Mouse (Mus musculus): ENCODE data around the gene Castor1. TPM values are rescaled to one million over a fixed set of nuclear protein-coding genes. Genes with fewer than 3 reads are reported as not detected.

The Castor1 gene
- total and polyA plus RNA-seq, 2 experiments from 2014 or later = 8.4 to 32.6 TPM

DNA sequence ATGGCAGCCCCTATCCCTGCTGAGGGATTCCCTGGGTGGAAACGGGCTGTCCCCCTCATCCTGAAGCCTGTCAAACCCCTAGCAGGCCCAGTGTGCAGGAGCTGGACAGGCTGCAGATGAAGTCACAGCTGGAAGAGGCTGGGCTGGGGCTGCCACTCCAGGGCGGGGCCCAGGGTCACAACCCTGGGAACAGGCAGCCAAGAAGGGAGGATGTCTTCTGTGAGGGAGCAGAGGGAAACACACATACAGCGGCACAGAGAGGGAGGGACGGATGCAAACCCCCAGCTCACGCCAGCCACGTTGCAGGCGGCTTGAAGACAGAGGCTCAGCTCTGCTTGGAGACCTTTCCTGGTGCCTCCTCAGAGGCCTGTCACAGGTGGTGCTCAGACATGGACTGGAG lies 46.0 kb downstream of the Castor1 start:
- H3K4me3 ChIP-seq (ENCODE audit: low read depth, low read length) = no peak overlapping the region
- no peaks in the 10 kb centered on the region for H3K9me3 ChIP-seq (replicated peaks; ENCODE audit: control insufficient read depth, low read length)
- peaks cover 39% of the 10 kb centered on the region for H3K4me1 ChIP-seq (ENCODE audit: control insufficient read depth, insufficient read depth)
- TF ChIP-seq EP300 (IDR thresholded peaks at IDR 0.05; ENCODE audit: low read depth) = no peak
- TF ChIP-seq CTCF (IDR thresholded peaks at IDR 0.05; ENCODE audit: low read depth) = no peak
- H3K9ac ChIP-seq (replicated peaks; ENCODE audit: low read depth, low read length) = no peak overlapping the region
- 63% methylated on average over 7 of the region's 7 CpGs for WGBS
- peaks cover 33% of the 10 kb centered on the region for H3K27me3 ChIP-seq (ENCODE audit: control insufficient read depth, insufficient read depth, low read length)
- H3K4me2 ChIP-seq (ENCODE audit: low read depth, low read length) = no peak overlapping the region
- no peaks in the 10 kb centered on the region for H3K36me3 ChIP-seq (replicated peaks; ENCODE audit: control insufficient read depth, insufficient read depth, low read length)
- DNase-seq (ENCODE audit: low spot score) = peak; percentile 18
- ATAC-seq (ENCODE audit: insufficient read depth, low read depth) = no peak
- no peak overlapping the region for H3K27ac ChIP-seq (ENCODE audit: low read depth)

DNA sequence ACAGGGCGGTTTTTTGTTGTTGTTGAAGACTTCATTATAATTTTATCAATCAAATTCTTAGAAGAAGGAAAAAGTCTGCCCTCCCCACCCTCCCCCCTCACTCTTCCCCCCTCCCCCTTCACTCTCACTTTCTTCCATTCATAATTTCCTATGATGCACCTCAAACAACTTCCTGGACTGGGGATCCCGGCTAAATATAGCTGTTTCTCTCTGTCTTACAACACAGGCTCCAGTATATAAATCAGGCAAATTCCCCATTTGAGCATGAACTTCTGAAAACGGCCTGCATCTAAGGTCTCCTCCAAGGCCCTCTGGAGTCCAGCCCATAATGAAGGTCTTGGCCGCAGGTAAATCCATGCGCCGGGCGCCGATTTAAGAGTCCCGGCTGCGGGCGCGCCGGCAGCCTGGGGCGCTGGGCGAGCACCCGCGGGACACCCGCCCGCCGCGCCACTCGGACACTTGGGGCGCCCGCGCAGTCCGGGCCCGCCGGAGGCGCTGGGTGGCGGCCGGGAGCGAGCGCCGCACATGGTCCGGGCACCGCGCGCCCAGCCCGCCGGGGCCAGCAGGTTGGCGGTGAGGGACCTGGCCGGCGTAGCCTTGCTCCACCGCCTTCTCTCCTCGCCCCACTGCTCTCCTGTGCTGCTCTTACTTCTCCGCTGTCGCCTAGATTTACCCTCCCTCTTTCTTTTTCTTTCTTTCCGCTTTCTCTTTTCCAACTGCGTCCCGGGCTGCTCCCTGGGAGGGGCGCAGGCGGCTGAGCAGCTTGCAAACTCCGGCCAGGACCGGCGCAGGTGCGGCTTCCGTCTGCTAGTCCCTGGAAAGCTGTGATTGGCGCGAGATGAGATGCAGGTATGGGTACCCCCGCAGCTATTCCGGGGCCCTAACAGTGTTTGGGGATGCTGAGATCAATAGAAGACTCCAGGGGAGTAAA lies 48.5 kb downstream of the Castor1 start:
- H3K27ac ChIP-seq (ENCODE audit: low read depth) = peak overlapping the region; percentile 22; the same call in 1 of the 2 replicates
- TF ChIP-seq CTCF (IDR thresholded peaks at IDR 0.05; ENCODE audit: low read depth) = no peak
- TF ChIP-seq EP300 (IDR thresholded peaks at IDR 0.05; ENCODE audit: low read depth) = no peak
- ATAC-seq (ENCODE audit: insufficient read depth, low read depth) = peak; percentile 74

DNA sequence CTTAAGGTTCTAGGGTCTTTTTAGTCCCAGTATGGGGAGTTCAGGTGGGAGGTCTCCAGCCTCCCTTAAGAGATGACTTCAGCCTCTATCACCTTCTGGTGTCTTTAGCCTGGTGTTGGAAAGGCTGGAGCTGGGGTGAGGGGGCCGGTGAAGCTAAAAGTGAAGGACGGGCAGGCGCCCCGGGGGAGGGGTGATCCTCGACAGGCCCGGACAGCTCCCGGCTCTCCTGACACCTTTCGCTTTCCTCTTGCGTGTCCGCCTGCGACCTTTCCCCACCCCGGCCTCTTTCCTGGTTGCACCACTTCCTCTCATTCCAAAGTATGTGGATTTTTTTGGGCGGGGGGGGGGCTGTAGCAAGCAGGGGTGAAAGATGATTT lies 49.2 kb downstream of the Castor1 start:
- Histone ChIP-seq H3K9ac (replicated peaks; ENCODE audit: low read depth, low read length) (peak overlapping the region; percentile 61), H3K4me3 (ENCODE audit: low read depth, low read length) (peak overlapping the region; percentile 64), H3K9me3 (replicated peaks; ENCODE audit: control insufficient read depth, low read length) (no peaks in the 10 kb centered on the region), H3K36me3 (replicated peaks; ENCODE audit: control insufficient read depth, insufficient read depth, low read length) (no peaks in the 10 kb centered on the region), H3K4me2 (ENCODE audit: low read depth, low read length) (peak overlapping the region; percentile 84), H3K27me3 (ENCODE audit: control insufficient read depth, insufficient read depth, low read length) (peaks cover 33% of the 10 kb centered on the region), H3K4me1 (ENCODE audit: control insufficient read depth, insufficient read depth) (peaks cover 24% of the 10 kb centered on the region), H3K27ac (ENCODE audit: low read depth) (no peak overlapping the region)
- TF ChIP-seq CTCF (IDR thresholded peaks at IDR 0.05; ENCODE audit: low read depth) (no peak), EP300 (IDR thresholded peaks at IDR 0.05; ENCODE audit: low read depth) (no peak)
- WGBS = 7% methylated on average over 13 of the region's 13 CpGs
- no peak for DNase-seq (ENCODE audit: low spot score)
- no peak for ATAC-seq (ENCODE audit: insufficient read depth, low read depth)

More for the DNA sequence above, 48.5 kb downstream of the Castor1 start:
- Histone ChIP-seq H3K36me3 (replicated peaks; ENCODE audit: control insufficient read depth, insufficient read depth, low read length) (no peaks in the 10 kb centered on the region), H3K27me3 (ENCODE audit: control insufficient read depth, insufficient read depth, low read length) (peaks cover 33% of the 10 kb centered on the region), H3K9ac (replicated peaks; ENCODE audit: low read depth, low read length) (peak overlapping the region; percentile 61), H3K9me3 (replicated peaks; ENCODE audit: control insufficient read depth, low read length) (no peaks in the 10 kb centered on the region), H3K4me2 (ENCODE audit: low read depth, low read length) (peak overlapping the region; percentile 84), H3K4me1 (ENCODE audit: control insufficient read depth, insufficient read depth) (peaks cover 30% of the 10 kb centered on the region), H3K4me3 (ENCODE audit: low read depth, low read length) (peak overlapping the region; percentile 64)
- WGBS = 1% methylated on average over 46 of the region's 61 CpGs
- peak; percentile 43 for DNase-seq (ENCODE audit: low spot score)

DNA sequence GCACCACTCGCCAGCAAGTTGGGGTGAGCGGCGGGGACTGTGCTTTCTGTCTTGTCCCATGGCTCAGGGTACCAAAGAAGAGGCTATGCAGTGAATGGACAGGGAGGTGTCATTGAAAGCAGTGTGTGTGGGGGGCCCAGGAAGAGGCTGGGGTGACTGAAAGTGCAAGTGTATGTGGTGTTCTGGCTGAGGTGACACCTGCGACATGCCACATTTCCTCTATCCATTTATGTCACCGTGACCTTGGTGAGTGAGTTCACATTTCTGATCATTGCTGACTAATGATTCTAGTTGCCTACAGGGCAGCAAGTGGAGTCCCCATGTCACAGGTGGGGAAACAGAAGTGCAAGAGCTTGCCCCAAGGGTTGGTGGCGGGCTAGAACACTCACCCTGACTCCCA lies 50.5 kb downstream of the Castor1 start:
- 86% methylated on average over 6 of the region's 6 CpGs for WGBS
- no peak overlapping the region for H3K27ac ChIP-seq (ENCODE audit: low read depth)
- TF ChIP-seq EP300 (IDR thresholded peaks at IDR 0.05; ENCODE audit: low read depth) (no peak), CTCF (IDR thresholded peaks at IDR 0.05; ENCODE audit: low read depth) (no peak)

DNA sequence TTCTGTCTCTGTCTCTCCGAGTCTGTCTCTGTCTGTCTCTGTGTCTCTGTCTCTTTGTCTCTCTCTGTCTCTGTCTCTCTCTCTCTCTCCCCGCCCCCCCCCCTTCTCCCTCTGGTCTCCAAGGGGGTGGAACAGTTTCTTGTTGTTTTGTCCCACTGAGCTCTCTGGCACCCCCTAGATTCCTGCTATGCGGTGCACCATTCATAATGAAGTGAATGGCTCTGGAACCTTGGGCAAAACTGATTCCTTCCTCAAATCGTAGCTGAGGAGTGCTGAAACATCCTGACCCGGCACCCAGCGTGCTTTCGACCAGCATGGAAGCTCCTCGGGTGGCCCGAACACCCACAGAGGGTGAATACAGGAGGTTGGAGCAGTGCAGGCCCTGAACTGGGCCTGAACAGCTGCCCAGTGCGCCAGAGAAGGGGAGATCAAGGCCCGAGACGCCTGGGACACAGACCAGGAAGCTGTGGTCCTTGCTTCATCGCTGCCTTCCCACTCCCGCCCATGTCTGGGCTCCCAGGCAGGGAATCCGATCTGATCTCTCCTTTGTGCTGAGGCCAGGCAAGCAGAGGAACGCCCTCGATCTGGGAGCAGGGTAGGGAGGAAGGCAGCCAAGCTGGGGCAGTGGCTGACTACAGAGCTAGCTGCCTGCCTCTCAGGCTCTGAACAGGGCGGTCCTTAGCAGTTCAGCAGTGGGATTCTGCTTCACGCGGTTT lies 52.9 kb downstream of the Castor1 start:
- no peak overlapping the region for H3K4me3 ChIP-seq (ENCODE audit: low read depth, low read length)
- peaks cover 20% of the 10 kb centered on the region for H3K27me3 ChIP-seq (ENCODE audit: control insufficient read depth, insufficient read depth, low read length)
- 45% methylated on average over 20 of the region's 20 CpGs for WGBS
- TF ChIP-seq EP300 (IDR thresholded peaks at IDR 0.05; ENCODE audit: low read depth) (no peak), CTCF (IDR thresholded peaks at IDR 0.05; ENCODE audit: low read depth) (peak; percentile 29; the same call in 1 of the 2 replicates)
- H3K9me3 ChIP-seq (replicated peaks; ENCODE audit: control insufficient read depth, low read length) = no peaks in the 10 kb centered on the region
- H3K27ac ChIP-seq (ENCODE audit: low read depth) = no peak overlapping the region; the same call in 1 of the 2 replicates
- DNase-seq (ENCODE audit: low spot score) (no peak), ATAC-seq (ENCODE audit: insufficient read depth, low read depth) (no peak)
- H3K36me3 ChIP-seq (replicated peaks; ENCODE audit: control insufficient read depth, insufficient read depth, low read length) = no peaks in the 10 kb centered on the region
- H3K4me1 ChIP-seq (ENCODE audit: control insufficient read depth, insufficient read depth) = peaks cover 9% of the 10 kb centered on the region; the same call in 1 of the 2 replicates
- no peak overlapping the region for H3K4me2 ChIP-seq (ENCODE audit: low read depth, low read length)
- H3K9ac ChIP-seq (replicated peaks; ENCODE audit: low read depth, low read length) = no peak overlapping the region

More for the DNA sequence above, 50.5 kb downstream of the Castor1 start:
- Histone ChIP-seq H3K4me1 (ENCODE audit: control insufficient read depth, insufficient read depth) (peaks cover 19% of the 10 kb centered on the region; the same call in 1 of the 2 replicates), H3K4me3 (ENCODE audit: low read depth, low read length) (no peak overlapping the region), H3K9ac (replicated peaks; ENCODE audit: low read depth, low read length) (no peak overlapping the region), H3K4me2 (ENCODE audit: low read depth, low read length) (no peak overlapping the region), H3K9me3 (replicated peaks; ENCODE audit: control insufficient read depth, low read length) (no peaks in the 10 kb centered on the region), H3K36me3 (replicated peaks; ENCODE audit: control insufficient read depth, insufficient read depth, low read length) (no peaks in the 10 kb centered on the region), H3K27me3 (ENCODE audit: control insufficient read depth, insufficient read depth, low read length) (peaks cover 33% of the 10 kb centered on the region)
- ATAC-seq (ENCODE audit: insufficient read depth, low read depth) = no peak
- DNase-seq (ENCODE audit: low spot score) = no peak
